Mouse (Mus musculus) adrenal gland (tissue): ENCODE measurements around the gene Fam53b.

ENCODE experiments used
- intact Hi-C: fragments of 180-260 bp; cut with DNase I; formaldehyde crosslinking; loops from one replicate; pipeline ENCODE4 v1.15.1; 2025

Fam53b gene

GRCm38 (mm10) chr7:132713483-132714126, 100.1 kb downstream of the Fam53b start:
- intact Hi-C loops, result no loop called here

- intact Hi-C loops, result no loop called here
Observed at GRCm38 (mm10) chr7:132712956-132713355, 100.7 kb downstream of the Fam53b start.

- intact Hi-C loops, result no loop called here
Observed at GRCm38 (mm10) chr7:132712044-132712708, 101.5 kb downstream of the Fam53b start.

- intact Hi-C loops, result no loop called here
Observed at GRCm38 (mm10) chr7:132711579-132711978, 102.1 kb downstream of the Fam53b start.

GRCm38 (mm10) chr7:132705130-132705529, 108.6 kb downstream of the Fam53b start:
- intact Hi-C loops, result no loop called here

- intact Hi-C loops, result no loop called here
Observed at GRCm38 (mm10) chr7:132704310-132704875, 109.3 kb downstream of the Fam53b start.

- intact Hi-C loops, result no loop called here
Observed at GRCm38 (mm10) chr7:132703515-132704309, 110.0 kb downstream of the Fam53b start.

GRCm38 (mm10) chr7:132702492-132703070, 111.1 kb downstream of the Fam53b start:
- intact Hi-C loops, result no loop called here

GRCm38 (mm10) chr7:132702024-132702423, 111.7 kb downstream of the Fam53b start:
- intact Hi-C loops, result no loop called here

GRCm38 (mm10) chr7:132701412-132701811, 112.3 kb downstream of the Fam53b start:
- intact Hi-C loops, result no loop called here

- intact Hi-C loops, result no loop called here
Observed at GRCm38 (mm10) chr7:132700107-132700506, 113.6 kb downstream of the Fam53b start.

GRCm38 (mm10) chr7:132699639-132700038, 114.0 kb downstream of the Fam53b start:
- intact Hi-C loops, result no loop called here

- intact Hi-C loops, result no loop called here
Observed at GRCm38 (mm10) chr7:132699165-132699564, 114.5 kb downstream of the Fam53b start.

GRCm38 (mm10) chr7:132698737-132699136, 114.9 kb downstream of the Fam53b start:
- intact Hi-C loops, result no loop called here

- intact Hi-C loops, result no loop called here
Observed at GRCm38 (mm10) chr7:132697258-132697796, 116.4 kb downstream of the Fam53b start.

GRCm38 (mm10) chr7:132693561-132693960, 120.1 kb downstream of the Fam53b start:
- intact Hi-C loops, result no loop called here

GRCm38 (mm10) chr7:132692719-132693118, 121.0 kb downstream of the Fam53b start:
- intact Hi-C loops, result no loop called here

- intact Hi-C loops, result no loop called here
Observed at GRCm38 (mm10) chr7:132690716-132691472, 122.8 kb downstream of the Fam53b start.

- intact Hi-C loops, result no loop called here
Observed at GRCm38 (mm10) chr7:132689722-132690121, 124.0 kb downstream of the Fam53b start.

- intact Hi-C loops, result no loop called here
Observed at GRCm38 (mm10) chr7:132688721-132689120, 125.0 kb downstream of the Fam53b start.
